7 mouse cellular contexts compared by ENCODE assay signal in genomic region chr12:29882871-29883617, GRCm38 (mm10). TPM values are rescaled to one million over a fixed set of nuclear protein-coding genes. Genes with fewer than 3 reads are reported as not detected.
DNase-seq lines count a peak whose midpoint lies in the region; ATAC-seq and TF ChIP-seq lines count a peak whose summit lies in the region.

No protein-coding gene starts in this region.

- H3K4me1 ChIP-seq in forebrain, embryonic 14.5 days (ENCODE audit: control insufficient read depth, insufficient read depth, low read length) = peaks cover 36% of the 10 kb centered on the region
- peaks cover 28% of the 10 kb centered on the region for H3K4me1 ChIP-seq in hindbrain, embryonic 12.5 days
- H3K4me1 ChIP-seq in midbrain, embryonic 11.5 days (ENCODE audit: control insufficient read depth, insufficient read depth, low read length) = peaks cover 10% of the 10 kb centered on the region
- no peaks in the 10 kb centered on the region for H3K4me1 ChIP-seq in small intestine, adult 2 months (ENCODE audit: control insufficient read depth, insufficient read depth, insufficient read length, low read length)

- no peaks in the 10 kb centered on the region for H3K9me3 ChIP-seq in forebrain, embryonic 14.5 days (replicated peaks; ENCODE audit: control insufficient read depth, low read length)
- H3K9me3 ChIP-seq in hindbrain, embryonic 12.5 days (replicated peaks) = no peaks in the 10 kb centered on the region
- no peaks in the 10 kb centered on the region for H3K9me3 ChIP-seq in midbrain, embryonic 11.5 days (ENCODE audit: control insufficient read depth, low read length)

- peak overlapping the region; percentile 85 for H3K27ac ChIP-seq in forebrain, embryonic 14.5 days (ENCODE audit: low read depth, low read length)
- H3K27ac ChIP-seq in hindbrain, embryonic 12.5 days = peak overlapping the region; percentile 88
- H3K27ac ChIP-seq in midbrain, embryonic 11.5 days (ENCODE audit: low read depth, low read length) = peak overlapping the region; percentile 55
- no peak overlapping the region for H3K27ac ChIP-seq in small intestine, adult 2 months (ENCODE audit: insufficient read depth, low read depth, low read length)

- DNase-seq in R1 (ENCODE audit: low read depth, low spot score) = peak; percentile 74
- peak; percentile 82 for DNase-seq in cerebellum, adult 11 months
- DNase-seq in forebrain, embryonic 14.5 days (ENCODE audit: low spot score) = peak; percentile 96
- peak; percentile 83 to 92 for DNase-seq in layer of hippocampus, postnatal 14 days (ENCODE audit: low spot score in 2 of 2)
- DNase-seq in midbrain, embryonic 11.5 days (ENCODE audit: low spot score, missing footprints) = peak; percentile 98

- TF ChIP-seq POLR2A in small intestine, adult 2 months (IDR thresholded peaks at IDR 0.05; ENCODE audit: low read depth, low read length) = no peak

- peak overlapping the region; percentile 25; the same call in 1 of the 2 replicates for H3K4me2 ChIP-seq in forebrain, embryonic 14.5 days (ENCODE audit: low read length)
- peak overlapping the region; percentile 21 for H3K4me2 ChIP-seq in hindbrain, embryonic 12.5 days (replicated peaks)
- peak overlapping the region; percentile 29 for H3K4me2 ChIP-seq in midbrain, embryonic 11.5 days

- H3K27me3 ChIP-seq in forebrain, embryonic 14.5 days (replicated peaks; ENCODE audit: control insufficient read depth, insufficient read depth, low read length) = no peaks in the 10 kb centered on the region
- H3K27me3 ChIP-seq in hindbrain, embryonic 12.5 days = no peaks in the 10 kb centered on the region
- H3K27me3 ChIP-seq in midbrain, embryonic 11.5 days (ENCODE audit: control insufficient read depth, insufficient read depth, low read length) = no peaks in the 10 kb centered on the region
- H3K27me3 ChIP-seq in small intestine, adult 2 months (ENCODE audit: control insufficient read depth, insufficient read depth, low read length) = no peaks in the 10 kb centered on the region

- WGBS in forebrain, embryonic 14.5 days = 6% methylated on average over 9 of the region's 9 CpGs
- WGBS in hindbrain, embryonic 12.5 days = 8% methylated on average over 9 of the region's 9 CpGs
- WGBS in midbrain, embryonic 11.5 days = 12% methylated on average over 9 of the region's 9 CpGs
- 31% methylated on average over 9 of the region's 9 CpGs for WGBS in small intestine, adult 2 months

- peaks cover 18% of the 10 kb centered on the region for H3K36me3 ChIP-seq in forebrain, embryonic 14.5 days (ENCODE audit: control insufficient read depth, insufficient read depth, low read length)
- H3K36me3 ChIP-seq in hindbrain, embryonic 12.5 days = peaks cover 11% of the 10 kb centered on the region; the same call in 1 of the 2 replicates
- H3K36me3 ChIP-seq in midbrain, embryonic 11.5 days (ENCODE audit: control insufficient read depth, insufficient read depth, low read length) = no peaks in the 10 kb centered on the region
- H3K36me3 ChIP-seq in small intestine, adult 2 months (ENCODE audit: control insufficient read depth, insufficient read depth, low read length) = no peaks in the 10 kb centered on the region

- peak overlapping the region; percentile 22; the same call in 1 of the 2 replicates for H3K9ac ChIP-seq in forebrain, embryonic 14.5 days (ENCODE audit: low read length)
- no peak overlapping the region for H3K9ac ChIP-seq in hindbrain, embryonic 12.5 days
- H3K9ac ChIP-seq in midbrain, embryonic 11.5 days (ENCODE audit: low read length) = 0 out of 2 replicates have a peak overlapping the region, but pooled peaks have one; percentile 21

- TF ChIP-seq CTCF in small intestine, adult 2 months (IDR thresholded peaks at IDR 0.05; ENCODE audit: extremely low read depth, insufficient read length, insufficient replicate concordance, low read depth, low read length) = peak; percentile 63; the same call in 1 of the 2 replicates

- peak; percentile 92 for ATAC-seq in forebrain, embryonic 14.5 days
- ATAC-seq in hindbrain, embryonic 12.5 days (ENCODE audit: low FRiP score) = peak; percentile 93
- ATAC-seq in midbrain, embryonic 11.5 days (ENCODE audit: low FRiP score) = peak; percentile 96

- no peak overlapping the region for H3K4me3 ChIP-seq in forebrain, embryonic 14.5 days (ENCODE audit: low read depth, low read length)
- H3K4me3 ChIP-seq in hindbrain, embryonic 12.5 days = no peak overlapping the region
- H3K4me3 ChIP-seq in midbrain, embryonic 11.5 days (ENCODE audit: low read depth, low read length) = no peak overlapping the region
- no peak overlapping the region for H3K4me3 ChIP-seq in small intestine, adult 2 months (ENCODE audit: low read depth, low read length)

RNA-seq across cellular contexts. Expression of gene Pxdn, which starts 54.4 kb away (rescaled TPM):
- polyA plus RNA-seq in forebrain, embryonic 14.5 days (2014; fragmentation: Nextera tagmentation; extraction: Ambion mirVana) = 31.2 and 41.4 TPM in 2 replicates
- 93.8 and 103 TPM in 2 replicates for polyA plus RNA-seq in hindbrain, embryonic 12.5 days (2016; fragmentation: Nextera tagmentation; extraction: Ambion mirVana)
- 10 to 100 TPM; 73.9 to 82.6 TPM for total RNA-seq in layer of hippocampus, postnatal 14 days (2021)
- 67.3 and 69.4 TPM in 2 replicates for polyA plus RNA-seq in midbrain, embryonic 11.5 days (2014; fragmentation: Nextera tagmentation; extraction: Ambion mirVana)
- 10.8 and 19.0 TPM in 2 replicates for polyA plus RNA-seq in small intestine, adult 2 months (2012; rRNA removed)
